Mouse (Mus musculus): ENCODE measurements around the gene Fat3. TPM values are rescaled to one million over a fixed set of nuclear protein-coding genes. Genes with fewer than 3 reads are reported as not detected.

The Fat3 gene
- polyA plus RNA-seq, 1 experiment from 2014 or later, result 0.20 TPM

- WGBS, result 60% methylated on average over 4 of the region's 4 CpGs
- ATAC-seq, result no peak
- no peak overlapping the region for H3K9ac ChIP-seq (ENCODE audit: low read depth, low read length)
Measured at GRCm38 (mm10) chr9:16152756-16153579, 348.1 kb downstream of the Fat3 start.

GRCm38 (mm10) chr9:16150046-16150445 lies 351.0 kb downstream of the Fat3 start:
- no peak for ATAC-seq
- no peak overlapping the region for H3K9ac ChIP-seq (ENCODE audit: low read depth, low read length)
- no peaks in the 10 kb centered on the region; the same call in 1 of the 2 replicates for H3K27me3 ChIP-seq (replicated peaks; ENCODE audit: control insufficient read depth, insufficient read depth, low read length)
- no peak overlapping the region for H3K4me3 ChIP-seq (ENCODE audit: low read depth, low read length)
- H3K4me2 ChIP-seq (replicated peaks; ENCODE audit: low read depth), result no peak overlapping the region
- H3K4me1 ChIP-seq (replicated peaks; ENCODE audit: control insufficient read depth, insufficient read depth, low read length), result no peaks in the 10 kb centered on the region
- no peaks in the 10 kb centered on the region for H3K9me3 ChIP-seq (ENCODE audit: control insufficient read depth)
- no peak for TF ChIP-seq CTCF (IDR thresholded peaks at IDR 0.05; ENCODE audit: low read depth)
- H3K27ac ChIP-seq (ENCODE audit: low read depth, low read length), result no peak overlapping the region
- H3K36me3 ChIP-seq (ENCODE audit: control insufficient read depth, insufficient read depth), result no peaks in the 10 kb centered on the region

More at GRCm38 (mm10) chr9:16152756-16153579, 348.1 kb downstream of the Fat3 start:
- H3K4me1 ChIP-seq (replicated peaks; ENCODE audit: control insufficient read depth, insufficient read depth, low read length), result no peaks in the 10 kb centered on the region
- TF ChIP-seq CTCF (IDR thresholded peaks at IDR 0.05; ENCODE audit: low read depth), result no peak
- H3K36me3 ChIP-seq (ENCODE audit: control insufficient read depth, insufficient read depth), result no peaks in the 10 kb centered on the region
- no peak overlapping the region for H3K4me2 ChIP-seq (replicated peaks; ENCODE audit: low read depth)
- no peak overlapping the region for H3K27ac ChIP-seq (ENCODE audit: low read depth, low read length)
- no peaks in the 10 kb centered on the region for H3K9me3 ChIP-seq (ENCODE audit: control insufficient read depth)
- no peaks in the 10 kb centered on the region; the same call in 1 of the 2 replicates for H3K27me3 ChIP-seq (replicated peaks; ENCODE audit: control insufficient read depth, insufficient read depth, low read length)
- H3K4me3 ChIP-seq (ENCODE audit: low read depth, low read length), result no peak overlapping the region

GRCm38 (mm10) chr9:16147735-16148134 lies 353.4 kb downstream of the Fat3 start:
- no peak overlapping the region for H3K4me2 ChIP-seq (replicated peaks; ENCODE audit: low read depth)
- TF ChIP-seq CTCF (IDR thresholded peaks at IDR 0.05; ENCODE audit: low read depth), result no peak
- H3K9me3 ChIP-seq (ENCODE audit: control insufficient read depth), result no peaks in the 10 kb centered on the region
- no peak overlapping the region for H3K9ac ChIP-seq (ENCODE audit: low read depth, low read length)
- WGBS, result 67% methylated on average over 1 of the region's 1 CpGs
- no peaks in the 10 kb centered on the region for H3K4me1 ChIP-seq (replicated peaks; ENCODE audit: control insufficient read depth, insufficient read depth, low read length)
- no peak for ATAC-seq
- H3K27ac ChIP-seq (ENCODE audit: low read depth, low read length), result no peak overlapping the region
- no peaks in the 10 kb centered on the region for H3K36me3 ChIP-seq (ENCODE audit: control insufficient read depth, insufficient read depth)
- no peak overlapping the region for H3K4me3 ChIP-seq (ENCODE audit: low read depth, low read length)
- H3K27me3 ChIP-seq (replicated peaks; ENCODE audit: control insufficient read depth, insufficient read depth, low read length), result no peaks in the 10 kb centered on the region

GRCm38 (mm10) chr9:16144684-16145083 lies 356.4 kb downstream of the Fat3 start:
- no peak overlapping the region for H3K4me3 ChIP-seq (ENCODE audit: low read depth, low read length)
- WGBS, result 81% methylated on average over 3 of the region's 3 CpGs
- H3K9ac ChIP-seq (ENCODE audit: low read depth, low read length), result no peak overlapping the region
- H3K36me3 ChIP-seq (ENCODE audit: control insufficient read depth, insufficient read depth), result no peaks in the 10 kb centered on the region
- no peaks in the 10 kb centered on the region for H3K27me3 ChIP-seq (replicated peaks; ENCODE audit: control insufficient read depth, insufficient read depth, low read length)
- no peak overlapping the region for H3K4me2 ChIP-seq (replicated peaks; ENCODE audit: low read depth)
- no peak for ATAC-seq
- no peaks in the 10 kb centered on the region for H3K9me3 ChIP-seq (ENCODE audit: control insufficient read depth)
- H3K27ac ChIP-seq (ENCODE audit: low read depth, low read length), result no peak overlapping the region
- no peaks in the 10 kb centered on the region for H3K4me1 ChIP-seq (replicated peaks; ENCODE audit: control insufficient read depth, insufficient read depth, low read length)
- TF ChIP-seq CTCF (IDR thresholded peaks at IDR 0.05; ENCODE audit: low read depth), result no peak

- H3K27me3 ChIP-seq (replicated peaks; ENCODE audit: control insufficient read depth, insufficient read depth, low read length), result no peaks in the 10 kb centered on the region
- TF ChIP-seq CTCF (IDR thresholded peaks at IDR 0.05; ENCODE audit: low read depth), result no peak
- H3K9ac ChIP-seq (ENCODE audit: low read depth, low read length), result no peak overlapping the region
- no peak overlapping the region for H3K4me3 ChIP-seq (ENCODE audit: low read depth, low read length)
- H3K9me3 ChIP-seq (ENCODE audit: control insufficient read depth), result no peaks in the 10 kb centered on the region
- no peak for ATAC-seq
- H3K4me2 ChIP-seq (replicated peaks; ENCODE audit: low read depth), result no peak overlapping the region
- H3K27ac ChIP-seq (ENCODE audit: low read depth, low read length), result no peak overlapping the region
- WGBS, result 66% methylated on average over 6 of the region's 6 CpGs
- H3K36me3 ChIP-seq (ENCODE audit: control insufficient read depth, insufficient read depth), result no peaks in the 10 kb centered on the region
- no peaks in the 10 kb centered on the region for H3K4me1 ChIP-seq (replicated peaks; ENCODE audit: control insufficient read depth, insufficient read depth, low read length)
Measured at GRCm38 (mm10) chr9:16139300-16139699, 361.8 kb downstream of the Fat3 start.

GRCm38 (mm10) chr9:16133098-16133497 lies 368.0 kb downstream of the Fat3 start:
- no peak for ATAC-seq
- WGBS, result 88% methylated on average over 2 of the region's 2 CpGs
- Histone ChIP-seq H3K9me3 (ENCODE audit: control insufficient read depth) (no peaks in the 10 kb centered on the region), H3K27ac (ENCODE audit: low read depth, low read length) (no peak overlapping the region), H3K27me3 (replicated peaks; ENCODE audit: control insufficient read depth, insufficient read depth, low read length) (no peaks in the 10 kb centered on the region), H3K36me3 (ENCODE audit: control insufficient read depth, insufficient read depth) (no peaks in the 10 kb centered on the region), H3K4me3 (ENCODE audit: low read depth, low read length) (no peak overlapping the region), H3K4me1 (replicated peaks; ENCODE audit: control insufficient read depth, insufficient read depth, low read length) (no peaks in the 10 kb centered on the region), H3K9ac (ENCODE audit: low read depth, low read length) (no peak overlapping the region), H3K4me2 (replicated peaks; ENCODE audit: low read depth) (no peak overlapping the region)
- TF ChIP-seq CTCF (IDR thresholded peaks at IDR 0.05; ENCODE audit: low read depth), result no peak
